Mouse (Mus musculus) embryonic facial prominence, embryonic 15.5 days (tissue): ENCODE results near the gene Slc1a6. TPM values are rescaled to one million over a fixed set of nuclear protein-coding genes. Genes with fewer than 3 reads are reported as not detected.
A peak's percentile ranks its signal among the peaks of the same experiment; 100 is the strongest.

Experiments
- ATAC-seq: fragments of 200-750 bp; cut with Nextera tagmentation; 2 replicates; pipeline ENCODE4 v1.8.0; 2017; ENCODE audit warnings: low read depth, moderate TSS enrichment; ENCODE audit not compliant: insufficient number of reproducible peaks, low FRiP score, low TSS enrichment
- H3K27ac ChIP-seq: fragments of 300-500 bp; sonication (generic); replicated peaks from 2 replicates; pipeline ENCODE4 v1.5.1; 2015; ENCODE audit warnings: mild to moderate bottlenecking, inconsistent platforms
- H3K27me3 ChIP-seq: fragments of 300-500 bp; sonication (generic); 2 replicates; pipeline ENCODE4 v1.6.1; 2015; ENCODE audit warnings: inconsistent platforms
- H3K36me3 ChIP-seq: fragments of 300-500 bp; sonication (generic); 2 replicates; pipeline ENCODE4 v1.6.1; 2015; ENCODE audit warnings: mild to moderate bottlenecking, inconsistent platforms
- H3K4me1 ChIP-seq: fragments of 300-500 bp; sonication (generic); 2 replicates; pipeline ENCODE4 v1.6.1; 2015; ENCODE audit warnings: inconsistent platforms
- H3K4me2 ChIP-seq: fragments of 300-500 bp; sonication (generic); replicated peaks from 2 replicates; pipeline ENCODE4 v1.6.1; 2015; ENCODE audit warnings: mild to moderate bottlenecking, inconsistent platforms
- H3K4me3 ChIP-seq: fragments of 300-500 bp; sonication (generic); replicated peaks from 2 replicates; pipeline ENCODE4 v1.5.1; 2015; ENCODE audit warnings: mild to moderate bottlenecking, inconsistent platforms
- H3K9ac ChIP-seq: fragments of 300-500 bp; sonication (generic); 2 replicates; pipeline ENCODE4 v1.6.1; 2015; ENCODE audit warnings: inconsistent platforms
- H3K9me3 ChIP-seq: fragments of 300-500 bp; sonication (generic); replicated peaks from 2 replicates; pipeline ENCODE4 v1.6.1; 2016; ENCODE audit warnings: inconsistent platforms
- WGBS: fragments of 180-500 bp; shearing (Covaris S2); methylation state at CpG from one replicate; pipeline ENCODE4 v1.1.7; 2015; 5-methylcytosine and 5-hydroxymethylcytosine counted together
- polyA plus RNA-seq: library from polyadenylated mRNA; unstranded; fragments of >200 nt; fragmentation: Nextera tagmentation; extraction: Ambion mirVana; gene quantifications from 2 replicates; pipeline ENCODE4 v1.2.1, GENCODE M21; 2015

The Slc1a6 gene
- 0.97 and 1.2 TPM in 2 replicates for polyA plus RNA-seq

DNA sequence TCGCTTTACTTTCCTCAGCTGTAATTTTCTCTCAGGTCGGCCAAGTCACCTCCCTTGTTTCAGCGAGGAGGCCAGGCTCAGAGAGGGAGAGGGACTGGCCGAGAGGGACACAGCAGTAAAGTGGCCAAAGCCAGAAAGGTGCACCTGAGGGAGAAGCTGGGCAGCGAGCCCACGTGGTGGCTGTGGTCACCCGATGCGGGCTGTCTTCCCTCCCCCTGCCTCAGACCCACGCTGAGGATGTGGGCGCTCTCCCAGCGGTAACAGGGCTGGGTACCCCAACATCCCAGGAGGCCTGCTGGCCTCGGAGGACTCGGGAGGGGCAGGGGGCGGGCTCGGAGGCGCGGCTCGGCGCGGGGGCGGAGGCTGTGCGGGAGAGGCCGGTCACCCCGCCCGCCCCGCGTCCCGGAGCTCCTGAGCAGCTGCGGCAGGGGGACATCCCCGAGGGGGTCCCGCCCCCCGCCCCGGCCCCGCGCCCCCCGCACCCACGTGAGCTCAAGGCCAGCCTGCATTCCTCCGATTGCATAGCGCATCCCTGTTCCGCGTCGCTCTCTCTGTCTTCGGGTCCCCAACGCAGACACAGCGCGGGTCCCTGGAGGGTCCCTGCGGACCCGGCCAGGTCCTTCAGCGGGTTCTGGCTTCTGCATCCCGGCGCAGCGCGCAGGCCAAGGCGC is at the start of gene Slc1a6:
Slc1a6 (plus strand) TSS at position 516 of the 671 bp plus-strand sequence.
- Histone ChIP-seq H3K27ac (no peak within 1 kb of the TSS), H3K9me3 (no peaks in the 10 kb centered on the region), H3K27me3 (no peaks in the 10 kb centered on the region), H3K9ac (peak within 1 kb of the TSS; percentile 39), H3K4me2 (peak within 1 kb of the TSS; percentile 96), H3K4me1 (peaks cover 14% of the 10 kb centered on the region), H3K36me3 (no peaks in the 10 kb centered on the region), H3K4me3 (peak within 1 kb of the TSS; percentile 56)
- WGBS = under 1% methylated on average over 27 of the region's 54 CpGs
- peak; percentile 67; the same call in 1 of the 2 replicates for ATAC-seq

- WGBS = 79% methylated on average over 4 of the region's 4 CpGs
- no peak overlapping the region for H3K4me3 ChIP-seq
- no peak overlapping the region for H3K9ac ChIP-seq
- no peaks in the 10 kb centered on the region for H3K9me3 ChIP-seq
- H3K27me3 ChIP-seq = no peaks in the 10 kb centered on the region
- no peak overlapping the region for H3K4me2 ChIP-seq
- no peak overlapping the region for H3K27ac ChIP-seq
- ATAC-seq = no peak
- H3K36me3 ChIP-seq = no peaks in the 10 kb centered on the region
- no peaks in the 10 kb centered on the region for H3K4me1 ChIP-seq
These were observed 40.5 kb upstream of the Slc1a6 start for GRCm38 (mm10) chr10:78739821-78740220.

GRCm38 (mm10) chr10:78743721-78744120 is 36.6 kb upstream of the Slc1a6 start:
- 0 out of 2 replicates have a peak, but pooled peaks have one; percentile 9 for ATAC-seq
- H3K4me1 ChIP-seq = peaks cover 13% of the 10 kb centered on the region
- no peak overlapping the region for H3K4me2 ChIP-seq
- H3K27ac ChIP-seq = no peak overlapping the region
- H3K9me3 ChIP-seq = no peaks in the 10 kb centered on the region
- H3K36me3 ChIP-seq = no peaks in the 10 kb centered on the region
- no peak overlapping the region for H3K9ac ChIP-seq
- H3K27me3 ChIP-seq = no peaks in the 10 kb centered on the region
- no peak overlapping the region for H3K4me3 ChIP-seq

DNA sequence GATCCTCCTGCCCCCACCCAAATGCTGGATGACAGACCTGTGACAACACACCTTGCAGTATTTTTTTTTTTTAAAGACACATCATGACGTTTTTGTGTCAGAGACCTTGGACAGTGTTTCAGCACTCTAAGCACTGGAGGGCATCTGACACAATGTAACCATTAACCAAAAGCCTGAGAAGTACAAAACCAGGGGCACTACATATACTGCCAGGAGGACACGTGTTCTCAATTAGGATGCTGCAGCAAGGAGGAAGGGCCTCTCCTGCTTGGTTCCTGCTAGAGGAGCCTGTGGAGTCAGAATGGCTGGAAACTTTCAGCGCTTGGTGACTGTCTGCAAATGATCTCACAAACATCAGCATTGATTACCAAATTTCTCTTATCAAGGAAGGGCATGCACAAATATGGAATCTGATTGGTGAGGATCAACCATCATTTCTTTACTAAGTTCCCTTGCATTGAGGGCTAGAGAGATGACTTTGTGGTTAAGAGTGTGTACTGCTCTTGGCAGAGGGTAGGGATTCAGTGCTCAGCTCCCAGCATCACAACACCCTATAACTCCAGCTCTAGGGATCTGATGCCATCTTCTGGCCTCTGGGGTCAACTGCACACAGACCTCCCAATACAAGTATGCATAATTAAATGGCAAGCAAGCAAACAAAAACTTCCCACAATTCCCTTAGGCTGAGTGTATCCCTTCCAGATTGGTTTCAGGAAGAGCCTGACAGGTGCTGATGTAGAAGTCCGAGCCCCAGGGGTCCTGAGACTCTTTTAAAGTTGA is 34.7 kb upstream of the Slc1a6 start:
- no peak overlapping the region for H3K27ac ChIP-seq
- H3K27me3 ChIP-seq = no peaks in the 10 kb centered on the region
- no peak overlapping the region for H3K9ac ChIP-seq
- no peaks in the 10 kb centered on the region for H3K9me3 ChIP-seq
- no peak overlapping the region for H3K4me3 ChIP-seq
- H3K4me1 ChIP-seq = peaks cover 13% of the 10 kb centered on the region
- WGBS = 26% methylated on average over 4 of the region's 4 CpGs
- H3K36me3 ChIP-seq = no peaks in the 10 kb centered on the region
- ATAC-seq = no peak
- H3K4me2 ChIP-seq = no peak overlapping the region

DNA sequence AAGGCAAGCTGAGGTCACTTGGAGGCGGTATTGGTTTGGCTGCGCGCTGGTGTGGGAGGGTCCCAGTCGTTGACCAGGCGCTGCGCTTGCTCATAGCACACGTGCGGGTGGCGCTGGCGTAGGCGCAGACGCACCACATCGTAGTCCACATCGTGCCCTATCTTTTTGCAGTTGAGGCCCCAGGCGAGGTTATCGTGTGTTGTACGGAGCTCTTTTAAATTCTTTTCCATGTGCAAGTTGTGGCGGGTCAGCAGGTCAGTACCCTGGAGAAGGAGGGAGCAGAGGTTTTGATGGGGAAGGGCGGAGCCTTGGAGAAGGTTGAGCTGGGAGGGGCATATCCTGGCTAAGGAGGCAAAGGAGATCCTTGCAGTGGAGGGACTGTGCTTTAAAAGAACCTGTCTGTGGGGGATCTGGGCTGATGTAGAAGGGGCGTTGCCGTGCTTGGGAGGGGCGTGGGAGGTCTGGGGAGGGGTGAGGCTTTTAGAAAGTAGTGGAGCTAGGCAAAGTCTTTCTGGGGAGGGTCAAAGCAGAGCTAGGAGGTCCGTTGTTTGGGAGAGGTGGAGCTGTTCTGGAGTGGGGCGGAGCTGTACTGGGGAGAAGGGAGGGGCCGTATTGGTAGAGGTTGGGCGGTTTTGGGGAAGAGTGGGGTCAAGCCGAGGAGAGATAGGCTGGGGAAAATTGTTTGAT is 33.1 kb upstream of the Slc1a6 start:
- Histone ChIP-seq H3K4me2 (peak overlapping the region; percentile 61), H3K9me3 (no peaks in the 10 kb centered on the region), H3K27me3 (no peaks in the 10 kb centered on the region), H3K36me3 (no peaks in the 10 kb centered on the region), H3K9ac (0 out of 2 replicates have a peak overlapping the region, but pooled peaks have one; percentile 4), H3K4me1 (peaks cover 18% of the 10 kb centered on the region), H3K27ac (no peak overlapping the region), H3K4me3 (peak overlapping the region; percentile 34)
- WGBS = 3% methylated on average over 27 of the region's 27 CpGs
- peak; percentile 73 for ATAC-seq

- ATAC-seq = no peak
- H3K27ac ChIP-seq = no peak overlapping the region
- H3K9ac ChIP-seq = no peak overlapping the region
- H3K4me1 ChIP-seq = peaks cover 23% of the 10 kb centered on the region
- H3K4me3 ChIP-seq = no peak overlapping the region
- 78% methylated on average over 13 of the region's 13 CpGs for WGBS
- no peaks in the 10 kb centered on the region for H3K36me3 ChIP-seq
- no peaks in the 10 kb centered on the region for H3K9me3 ChIP-seq
- no peak overlapping the region for H3K4me2 ChIP-seq
- no peaks in the 10 kb centered on the region for H3K27me3 ChIP-seq
These were observed 32.1 kb upstream of the Slc1a6 start for GRCm38 (mm10) chr10:78748161-78748560.

DNA sequence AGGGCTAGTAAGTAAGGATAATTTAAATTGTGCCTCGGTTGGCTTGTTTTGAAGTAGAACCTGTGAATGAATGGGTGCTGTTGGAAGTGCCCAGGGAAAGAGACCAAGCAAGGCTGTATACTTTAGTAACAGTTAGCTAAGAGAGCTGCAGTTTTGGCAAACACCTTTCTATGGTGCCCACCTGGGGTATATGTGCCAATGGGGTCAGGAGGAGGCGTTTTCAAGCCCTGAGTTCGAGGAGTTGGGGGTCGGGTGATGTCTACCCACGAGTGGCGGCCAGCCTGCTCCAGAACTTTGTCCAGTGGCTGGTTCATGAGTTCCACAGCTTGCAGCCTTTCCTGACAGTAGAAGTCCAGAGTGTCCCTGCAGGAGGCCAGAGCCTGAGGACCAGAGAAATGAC is 31.4 kb upstream of the Slc1a6 start:
- Histone ChIP-seq H3K4me1 (peaks cover 23% of the 10 kb centered on the region), H3K27me3 (no peaks in the 10 kb centered on the region), H3K9me3 (no peaks in the 10 kb centered on the region), H3K27ac (no peak overlapping the region), H3K9ac (no peak overlapping the region), H3K36me3 (no peaks in the 10 kb centered on the region), H3K4me2 (no peak overlapping the region), H3K4me3 (no peak overlapping the region)
- ATAC-seq = no peak
- WGBS = 81% methylated on average over 6 of the region's 6 CpGs

- Histone ChIP-seq H3K9ac (peak within 1 kb of the TSS; percentile 53; the same call in 1 of the 2 replicates), H3K27me3 (no peaks in the 10 kb centered on the region), H3K4me1 (peaks cover 16% of the 10 kb centered on the region), H3K4me2 (peak within 1 kb of the TSS; percentile 87), H3K4me3 (peak within 1 kb of the TSS; percentile 56), H3K36me3 (no peaks in the 10 kb centered on the region), H3K9me3 (no peaks in the 10 kb centered on the region), H3K27ac (peak within 1 kb of the TSS; percentile 55; the same call in 1 of the 2 replicates)
- WGBS = 1% methylated on average over 61 of the region's 61 CpGs
- ATAC-seq = peak; percentile 90
These were observed 27.7 kb upstream of the Slc1a6 start, which contains the start of gene Ccdc105 for GRCm38 (mm10) chr10:78752452-78753191. Gene Ccdc105 (minus strand): TSS chr10:78753065.

DNA sequence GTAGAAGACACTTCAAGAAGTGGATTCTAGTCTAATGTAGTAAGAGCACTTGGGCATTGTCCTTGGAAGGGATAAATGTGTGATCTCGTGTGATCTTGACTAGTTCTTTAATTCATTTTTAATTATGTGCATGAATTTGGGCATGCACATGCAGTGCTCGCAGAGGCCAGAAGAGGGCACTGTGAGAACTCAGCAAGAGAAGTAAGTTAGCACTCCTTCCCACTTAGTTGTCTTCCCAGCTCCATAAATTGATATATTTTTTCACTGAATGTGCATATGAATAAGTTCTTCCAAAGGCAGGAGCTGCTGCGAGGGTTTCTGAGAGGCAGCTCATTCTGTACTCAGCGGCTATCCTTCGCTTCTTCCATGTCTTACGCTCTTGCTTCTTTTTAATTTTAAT is 24.3 kb upstream of the Slc1a6 start:
- Histone ChIP-seq H3K4me2 (no peak overlapping the region), H3K27ac (no peak overlapping the region), H3K27me3 (no peaks in the 10 kb centered on the region), H3K4me3 (no peak overlapping the region), H3K9ac (no peak overlapping the region), H3K9me3 (no peaks in the 10 kb centered on the region), H3K36me3 (no peaks in the 10 kb centered on the region), H3K4me1 (peaks cover 12% of the 10 kb centered on the region; the same call in 1 of the 2 replicates)
- no peak for ATAC-seq
- 30% methylated on average over 6 of the region's 6 CpGs for WGBS

DNA sequence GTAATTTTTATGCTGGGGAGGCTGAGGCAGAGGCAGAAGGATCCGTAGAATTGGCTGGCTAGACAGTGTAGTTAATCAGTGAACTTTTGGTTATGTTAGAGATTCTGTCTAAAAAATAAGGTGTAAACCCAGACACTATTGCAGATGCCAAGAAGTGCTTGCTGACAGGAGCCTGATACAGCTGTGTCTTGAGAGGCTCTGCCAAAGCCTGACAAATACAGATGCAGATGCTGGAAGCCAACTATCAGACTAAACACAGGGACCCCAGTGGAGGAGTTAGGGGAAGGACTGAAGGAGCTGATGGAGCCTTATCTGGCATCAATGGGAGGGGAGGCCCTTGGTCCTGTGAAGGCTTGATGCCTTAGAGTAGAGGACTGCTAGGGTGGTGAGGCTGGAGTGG is 14.7 kb upstream of the Slc1a6 start:
- no peaks in the 10 kb centered on the region for H3K36me3 ChIP-seq
- ATAC-seq = no peak

More for the DNA sequence above, 14.7 kb upstream of the Slc1a6 start:
- no peaks in the 10 kb centered on the region for H3K27me3 ChIP-seq
- WGBS = 83% methylated on average over 1 of the region's 1 CpGs
- peaks cover 3% of the 10 kb centered on the region; the same call in 1 of the 2 replicates for H3K9me3 ChIP-seq
- no peak overlapping the region for H3K4me3 ChIP-seq
- no peaks in the 10 kb centered on the region for H3K4me1 ChIP-seq
- no peak overlapping the region for H3K27ac ChIP-seq
- H3K4me2 ChIP-seq = no peak overlapping the region
- H3K9ac ChIP-seq = no peak overlapping the region
